Mouse (Mus musculus) cerebellum, adult 2 months (tissue): ENCODE results near the gene Dolpp1.

Experiments
- CTCF ChIP-seq: fragments of 200-500 bp; IDR thresholded peaks from 2 replicates; pipeline ENCODE4 v1.5.1; 2011; ENCODE audit warnings: low read depth, mild to moderate bottlenecking, control low read depth, low read length, moderate library complexity, borderline replicate concordance; ENCODE audit not compliant: insufficient read depth
- POLR2A ChIP-seq: fragments of 200-500 bp; IDR thresholded peaks from 2 replicates; pipeline ENCODE4 v1.6.1; 2011; ENCODE audit warnings: low read length, control low read depth, borderline replicate concordance; ENCODE audit not compliant: insufficient read depth

DNA sequence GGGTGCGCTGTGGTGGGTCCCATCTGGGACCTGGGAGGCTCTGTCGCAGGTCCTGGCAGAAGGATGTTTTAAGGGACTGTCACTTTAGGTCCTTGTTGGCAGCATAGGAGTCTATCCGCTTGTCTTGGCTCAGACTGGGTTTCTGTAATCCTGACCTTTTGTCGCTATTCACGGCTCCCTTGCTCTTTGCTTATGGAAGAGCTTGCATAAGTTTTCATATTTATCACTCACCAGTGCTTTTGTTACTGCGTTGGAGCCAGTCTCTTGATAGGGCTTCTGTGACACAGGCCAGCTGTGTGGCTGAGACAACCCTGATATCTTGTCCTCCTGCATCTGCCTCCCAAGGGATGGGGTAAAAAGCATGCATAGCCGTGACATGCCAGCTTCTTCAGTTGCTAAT, 12.7 kb upstream of the Dolpp1 start:
- TF ChIP-seq POLR2A (no peak), CTCF (no peak)
